Mouse (Mus musculus) heart, postnatal 36 days (tissue): Measurements from ENCODE around the gene Bud23. TPM values are rescaled to one million over a fixed set of nuclear protein-coding genes. Genes with fewer than 3 reads are reported as not detected.

ENCODE experiments used
- total RNA-seq, 2 experiments: library from RNA; stranded (reverse); gene quantifications; 2 replicates each; pipeline ENCODE4 v1.2.3; 2021

Bud23 gene
- total RNA-seq, 2 experiments from 2014 or later = 21.2 to 24.7 TPM

Other genes with a start within 250 kb of the Bud23 start
- gene Tmem270, start 158.2 kb downstream of the Bud23 start, total RNA-seq = not detected
- gene Cldn13, start 149.4 kb downstream of the Bud23 start, total RNA-seq = not detected
- 1 to 10 TPM; 7.3 to 7.5 TPM for gene Mettl27, start 132.6 kb downstream of the Bud23 start, total RNA-seq
- not detected for gene Cldn4, start 118.0 kb downstream of the Bud23 start, total RNA-seq
- gene Cldn3, start 78.7 kb downstream of the Bud23 start, total RNA-seq = under 1 TPM in 1 of 2 experiments, not detected in 1; 0.22 TPM
- gene Abhd11, start 55.8 kb downstream of the Bud23 start, total RNA-seq = 10 to 100 TPM; 63.6 to 68.4 TPM
- gene Stx1a, start 41.5 kb downstream of the Bud23 start, total RNA-seq = 1 to 10 TPM; 1.7 to 2.0 TPM
- gene Dnajc30, start 757 bp downstream of the Bud23 start, total RNA-seq = 10 to 100 TPM; 38.5 to 40.4 TPM
- gene Vps37d, start 13.3 kb upstream of the Bud23 start, total RNA-seq = 1 to 10 TPM in 1 of 2 experiments, under 1 TPM in 1; 0.95 to 1.6 TPM
- 10 to 100 TPM; 23.5 to 31.7 TPM for gene Mlxipl, start 24.9 kb upstream of the Bud23 start, total RNA-seq
- 10 to 100 TPM; 11.7 to 12.8 TPM for gene Tbl2, start 84.7 kb upstream of the Bud23 start, total RNA-seq
- 10 to 100 TPM; 41.3 to 43.4 TPM for gene Bcl7b, start 103.3 kb upstream of the Bud23 start, total RNA-seq
- gene Baz1b, start 122.3 kb upstream of the Bud23 start, total RNA-seq = 10 to 100 TPM; 41.4 to 43.0 TPM
- under 1 TPM; 0.73 to 0.75 TPM for gene Fzd9, start 186.3 kb upstream of the Bud23 start, total RNA-seq